Mouse (Mus musculus) cerebellum, postnatal 4 days (tissue): ENCODE data around the gene Aspg.

Experiments used
- DNase-seq, 2 experiments: peaks; one replicate each; pipeline ENCODE4 v3.0.0; 2022; ENCODE audit warnings: low spot score in 2 of 2, mixed read lengths in 1 of 2

The Aspg gene

GRCm38 (mm10) chr12:112113710-112114109 lies 7.2 kb downstream of the Aspg start:
- DNase-seq: peak; percentile 80 to 88

GRCm38 (mm10) chr12:112117006-112117405 lies 10.5 kb downstream of the Aspg start:
- DNase-seq: no peak

- DNase-seq: no peak
Measured at GRCm38 (mm10) chr12:112117649-112118048, 11.2 kb downstream of the Aspg start.

- DNase-seq: no peak
Measured at GRCm38 (mm10) chr12:112121188-112121587, 14.7 kb downstream of the Aspg start.

- DNase-seq: no peak
Measured at GRCm38 (mm10) chr12:112125903-112126302, 19.4 kb downstream of the Aspg start.

- no peak for DNase-seq
Measured at GRCm38 (mm10) chr12:112126931-112127635, 20.6 kb downstream of the Aspg start.

GRCm38 (mm10) chr12:112128526-112128925 lies 22.0 kb downstream of the Aspg start:
- DNase-seq: no peak

GRCm38 (mm10) chr12:112129300-112129856 lies 22.9 kb downstream of the Aspg start:
- DNase-seq: no peak

- peak in 1 of 2 experiments; percentile 30 for DNase-seq
Measured at GRCm38 (mm10) chr12:112130161-112130860, 23.8 kb downstream of the Aspg start.

GRCm38 (mm10) chr12:112130957-112131356 lies 24.5 kb downstream of the Aspg start:
- DNase-seq: no peak

GRCm38 (mm10) chr12:112140231-112140630 lies 33.8 kb downstream of the Aspg start:
- DNase-seq: peak in 1 of 2 experiments; percentile 49

GRCm38 (mm10) chr12:112140745-112141144 lies 34.3 kb downstream of the Aspg start:
- no peak for DNase-seq

- DNase-seq: no peak
Measured at GRCm38 (mm10) chr12:112141300-112141699, 34.8 kb downstream of the Aspg start.

- DNase-seq: peak in 1 of 2 experiments; percentile 34
Measured at GRCm38 (mm10) chr12:112143116-112143832, 36.8 kb downstream of the Aspg start.

GRCm38 (mm10) chr12:112143833-112144201 lies 37.3 kb downstream of the Aspg start:
- DNase-seq: no peak

GRCm38 (mm10) chr12:112144377-112145115 lies 38.1 kb downstream of the Aspg start:
- no peak for DNase-seq

- peak; percentile 83 to 90 for DNase-seq
Measured at GRCm38 (mm10) chr12:112145211-112145874, 38.9 kb downstream of the Aspg start.

GRCm38 (mm10) chr12:112145875-112146651 lies 39.6 kb downstream of the Aspg start, which contains the start of gene Kif26a:
Kif26a (plus strand) TSS chr12:112146208.
- peak in 1 of 2 experiments; percentile 50 for DNase-seq

- DNase-seq: no peak
Measured at GRCm38 (mm10) chr12:112147365-112147764, 40.9 kb downstream of the Aspg start.

GRCm38 (mm10) chr12:112150011-112150410 lies 43.5 kb downstream of the Aspg start:
- no peak for DNase-seq
